Mouse (Mus musculus): Measurements from ENCODE around the gene Kndc1.

The Kndc1 gene

DNA sequence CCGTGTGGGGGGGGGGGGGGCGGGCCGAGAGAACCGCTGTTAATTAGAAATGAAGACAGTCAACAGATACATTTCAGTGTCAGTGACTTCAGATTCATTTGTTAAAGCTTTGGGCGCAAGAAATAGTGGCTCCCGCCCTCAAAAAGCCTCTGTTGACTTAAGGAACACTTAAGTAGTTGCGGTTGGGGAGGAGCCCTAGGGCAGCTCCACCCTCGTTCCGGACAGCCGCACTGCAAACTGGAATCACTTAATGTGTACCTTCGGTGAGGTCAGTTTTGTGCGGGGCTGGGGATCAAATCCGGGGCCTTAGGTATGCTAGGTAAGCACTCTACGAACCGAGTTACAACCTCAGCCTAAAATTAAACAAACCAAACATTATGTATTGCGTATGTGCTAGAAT is 56.6 kb downstream of the Kndc1 start:
- peak; percentile 29 for DNase-seq (ENCODE audit: low spot score)

DNA sequence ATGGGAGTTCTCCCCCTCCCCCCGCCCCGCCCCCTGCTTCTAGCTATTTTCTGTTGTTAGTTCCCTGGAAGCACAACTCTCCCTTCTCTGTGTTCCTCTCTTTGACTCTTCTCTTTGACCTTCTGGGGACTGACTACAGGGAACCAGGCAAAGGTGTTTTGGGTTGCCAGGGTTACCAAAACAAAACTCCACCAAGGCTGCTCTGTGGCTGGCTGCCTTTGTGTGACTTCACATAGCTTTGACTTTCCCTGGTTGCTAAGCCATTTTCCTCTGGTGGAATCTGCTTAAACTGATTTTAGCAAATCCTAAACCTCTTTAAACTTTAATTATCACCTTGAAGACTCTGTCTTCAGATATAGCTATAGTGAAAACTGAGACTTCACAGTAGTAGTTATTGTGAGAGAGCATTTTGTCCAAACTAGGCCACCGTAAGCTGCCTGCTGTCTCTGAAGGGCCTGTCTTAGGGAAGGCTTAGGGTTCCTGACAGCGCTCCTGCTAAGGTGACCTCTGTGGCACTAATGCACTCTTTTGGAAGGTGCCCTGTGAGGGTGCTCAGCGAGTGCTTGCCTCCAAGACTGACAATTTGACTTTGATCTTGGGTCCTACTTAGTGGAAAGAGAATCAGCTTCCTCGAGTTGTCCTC is 57.6 kb downstream of the Kndc1 start:
- no peak for DNase-seq (ENCODE audit: low spot score)

DNA sequence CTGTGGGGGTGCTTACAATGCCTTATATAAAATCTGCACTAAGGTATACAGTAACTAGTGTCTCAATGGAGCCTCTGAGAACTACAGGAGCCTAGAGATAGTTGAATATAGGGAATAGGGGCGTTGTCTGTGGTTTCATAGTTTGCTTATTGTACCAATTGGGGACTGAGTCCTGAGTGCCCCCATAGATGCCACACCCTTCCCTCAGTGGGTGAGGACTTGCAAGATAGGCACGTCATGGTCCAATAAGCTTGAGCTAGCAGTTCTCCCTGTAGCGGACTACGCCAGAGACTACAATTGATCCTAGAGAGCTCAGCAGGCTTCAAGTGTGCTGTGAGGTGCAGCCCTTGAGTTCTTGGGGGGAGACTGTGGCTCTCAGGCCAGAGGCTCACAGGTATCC is 61.0 kb downstream of the Kndc1 start:
- peak; percentile 29 for DNase-seq (ENCODE audit: low spot score)

DNA sequence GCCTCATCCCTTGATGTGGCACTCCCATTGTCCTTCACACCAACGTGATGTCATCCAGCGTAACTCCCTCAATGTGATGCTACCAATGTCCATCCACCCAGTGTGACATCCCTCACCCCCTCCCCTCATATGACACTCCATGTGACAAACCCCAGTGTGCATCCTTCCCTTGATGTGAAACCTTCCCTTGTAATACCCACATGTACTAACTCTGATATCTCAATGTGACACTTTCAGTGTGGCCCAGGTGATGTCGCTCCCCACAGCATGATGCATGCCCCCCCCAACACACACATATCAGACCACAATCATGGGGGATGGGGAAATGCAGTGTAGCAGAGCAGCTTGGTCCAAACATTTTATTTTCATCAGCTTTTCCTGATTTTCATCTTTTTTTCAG is 62.2 kb downstream of the Kndc1 start:
- no peak for DNase-seq (ENCODE audit: low spot score)

DNA sequence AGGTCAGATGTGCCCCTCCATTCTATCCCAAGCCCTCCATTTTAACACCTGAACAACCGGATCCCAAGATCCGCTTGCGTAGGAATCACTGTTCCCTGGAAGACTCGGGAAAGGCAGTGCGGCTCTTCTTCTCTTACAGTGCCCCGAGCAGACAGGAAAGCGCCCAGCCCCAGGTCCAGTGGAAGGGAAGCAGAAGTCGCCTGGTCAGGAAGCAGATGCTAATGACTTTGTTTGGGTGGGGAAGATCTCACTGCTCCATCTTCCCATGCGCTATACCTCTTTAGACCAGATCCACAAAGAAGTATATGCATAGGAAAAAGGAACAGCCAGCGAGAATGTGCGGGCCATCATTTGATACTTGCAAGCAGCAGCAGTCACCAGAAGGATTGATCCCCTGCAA is 62.9 kb downstream of the Kndc1 start:
- DNase-seq (ENCODE audit: low spot score) = no peak

DNA sequence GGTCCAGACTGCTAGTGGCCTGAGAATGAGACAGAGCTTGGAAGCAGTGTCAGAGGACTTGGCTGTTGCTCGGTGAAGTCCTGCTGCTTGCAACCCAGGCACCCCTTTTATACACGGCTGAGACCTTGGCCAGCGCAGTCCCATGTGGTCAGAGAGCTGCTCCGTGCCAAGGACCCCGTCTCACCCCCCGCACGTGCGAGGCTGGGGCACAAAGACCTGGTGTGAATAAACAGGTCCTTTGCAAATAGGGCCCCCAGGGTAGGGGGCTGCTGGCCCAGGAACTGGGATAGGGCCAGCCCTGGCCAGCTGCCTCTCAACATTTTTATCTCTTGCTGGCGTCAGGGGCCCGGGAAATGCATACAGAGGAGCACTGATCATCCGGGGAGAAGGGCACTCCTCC is 63.5 kb downstream of the Kndc1 start:
- DNase-seq (ENCODE audit: low spot score) = no peak

DNA sequence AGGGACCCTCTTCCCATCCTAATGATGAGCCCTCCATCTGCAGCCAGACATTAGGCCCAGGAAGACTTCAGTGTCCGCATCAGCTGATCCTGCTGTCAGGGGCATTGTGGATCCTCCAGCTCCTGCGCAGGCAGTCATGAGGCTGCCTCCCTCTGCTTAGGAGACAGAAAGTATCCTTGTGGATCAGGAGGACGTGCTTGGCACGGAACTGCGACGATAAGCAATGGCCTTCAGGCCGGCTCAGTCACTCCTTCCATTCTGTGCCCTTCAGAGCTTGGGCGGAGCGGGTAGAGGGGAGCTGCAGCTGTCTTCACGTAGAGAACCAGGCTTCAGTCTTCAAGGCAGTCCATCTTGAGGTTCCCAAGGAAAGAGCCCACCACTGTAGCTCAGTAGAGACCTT is 66.6 kb downstream of the Kndc1 start:
- DNase-seq (ENCODE audit: low spot score) = no peak

DNA sequence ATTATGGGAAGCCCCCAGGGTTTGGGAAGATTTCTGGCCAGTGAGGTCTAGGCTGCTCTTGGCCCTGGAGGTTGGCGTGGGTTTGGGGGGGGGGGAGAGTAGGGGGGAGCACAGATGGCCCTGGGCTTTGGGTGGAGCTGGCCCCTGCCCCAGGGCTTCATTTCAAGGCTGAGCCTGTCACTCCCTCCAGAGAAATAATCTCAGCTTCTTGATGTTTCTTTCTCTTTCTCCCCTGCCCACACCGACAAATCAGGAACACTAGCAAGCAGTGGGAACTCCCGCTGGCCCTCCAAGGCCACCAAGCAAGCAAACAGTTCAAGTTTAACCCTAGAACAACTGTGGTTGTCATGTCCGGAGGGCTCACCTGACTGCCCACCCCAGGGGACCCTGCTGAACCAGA is 69.3 kb downstream of the Kndc1 start:
- no peak for DNase-seq (ENCODE audit: low spot score)

DNA sequence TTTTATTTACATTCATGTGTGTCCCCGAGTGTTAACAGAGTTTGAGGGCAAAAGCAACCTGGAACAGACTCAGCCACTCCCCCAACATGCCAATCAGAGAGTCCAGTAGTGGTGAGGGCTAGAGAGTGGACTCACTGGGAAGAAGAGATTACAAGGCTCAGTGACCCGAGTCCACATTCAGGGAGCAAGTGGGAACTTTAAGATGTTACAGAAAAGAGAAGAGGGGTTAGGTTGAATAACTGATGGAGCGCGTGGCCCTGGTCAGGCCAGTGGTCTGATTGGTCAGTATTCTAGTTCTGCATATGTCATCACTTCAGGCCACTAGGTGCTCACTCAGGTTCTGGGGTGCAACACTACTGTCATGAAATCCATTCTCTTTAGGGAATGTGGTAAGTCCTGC is 72.7 kb downstream of the Kndc1 start:
- no peak for DNase-seq (ENCODE audit: low spot score)

DNA sequence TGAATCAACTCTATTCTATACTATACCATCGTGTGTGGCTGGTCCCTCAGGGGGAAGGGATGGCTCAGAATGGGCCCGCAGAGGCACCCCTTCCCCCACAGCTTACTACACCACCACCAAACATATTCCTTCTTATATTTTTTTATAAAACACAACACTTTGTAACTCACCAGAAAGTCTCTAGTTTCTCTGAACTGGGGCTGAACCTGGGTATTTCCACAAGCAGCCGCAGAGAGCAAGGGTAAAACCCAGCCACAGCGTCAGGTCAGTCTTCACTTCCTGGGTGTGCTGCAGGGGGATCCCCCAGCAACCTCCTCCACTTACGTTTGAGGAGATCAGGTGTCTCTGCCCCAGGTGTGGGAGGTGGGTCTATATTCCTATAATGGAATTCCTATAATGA is 73.9 kb downstream of the Kndc1 start:
- no peak for DNase-seq (ENCODE audit: low spot score)

DNA sequence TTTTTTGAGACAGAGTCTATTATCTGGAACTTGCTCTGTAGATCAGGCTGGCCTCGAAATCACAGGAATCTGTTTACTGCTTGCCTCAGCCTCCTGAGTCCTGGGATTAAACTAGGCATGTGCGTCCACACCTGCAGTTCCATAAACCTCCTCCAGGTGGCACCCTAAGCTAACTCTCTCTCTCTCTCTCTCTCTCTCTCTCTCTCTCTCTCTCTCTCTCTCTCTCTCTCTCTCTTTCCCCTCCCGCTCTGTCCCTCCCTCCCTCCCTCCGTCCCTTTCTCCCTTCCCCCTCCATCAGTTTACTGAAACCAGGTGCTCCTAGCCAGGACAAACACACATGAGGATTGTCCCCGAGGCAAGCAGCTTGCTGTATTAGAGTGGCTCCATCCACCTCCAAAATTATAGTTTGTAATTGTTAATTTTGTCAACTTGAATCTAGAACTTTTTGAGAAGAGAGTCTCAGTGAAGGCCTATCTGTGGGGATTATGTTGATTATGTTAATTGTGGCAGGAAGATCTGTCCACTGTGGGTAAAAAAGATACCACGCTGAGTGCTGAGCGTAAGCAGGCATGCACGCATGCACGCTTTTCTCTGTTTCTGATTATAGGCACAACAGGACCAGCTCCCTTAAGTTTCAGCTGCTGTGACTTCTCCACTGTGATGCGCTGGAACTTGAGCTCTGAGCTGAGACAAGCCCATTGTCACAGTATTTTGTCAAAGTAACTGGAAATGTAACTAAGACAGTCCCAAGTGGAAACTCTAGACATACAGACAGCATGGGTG is 75.0 kb downstream of the Kndc1 start:
- DNase-seq (ENCODE audit: low spot score) = peak; percentile 56

DNA sequence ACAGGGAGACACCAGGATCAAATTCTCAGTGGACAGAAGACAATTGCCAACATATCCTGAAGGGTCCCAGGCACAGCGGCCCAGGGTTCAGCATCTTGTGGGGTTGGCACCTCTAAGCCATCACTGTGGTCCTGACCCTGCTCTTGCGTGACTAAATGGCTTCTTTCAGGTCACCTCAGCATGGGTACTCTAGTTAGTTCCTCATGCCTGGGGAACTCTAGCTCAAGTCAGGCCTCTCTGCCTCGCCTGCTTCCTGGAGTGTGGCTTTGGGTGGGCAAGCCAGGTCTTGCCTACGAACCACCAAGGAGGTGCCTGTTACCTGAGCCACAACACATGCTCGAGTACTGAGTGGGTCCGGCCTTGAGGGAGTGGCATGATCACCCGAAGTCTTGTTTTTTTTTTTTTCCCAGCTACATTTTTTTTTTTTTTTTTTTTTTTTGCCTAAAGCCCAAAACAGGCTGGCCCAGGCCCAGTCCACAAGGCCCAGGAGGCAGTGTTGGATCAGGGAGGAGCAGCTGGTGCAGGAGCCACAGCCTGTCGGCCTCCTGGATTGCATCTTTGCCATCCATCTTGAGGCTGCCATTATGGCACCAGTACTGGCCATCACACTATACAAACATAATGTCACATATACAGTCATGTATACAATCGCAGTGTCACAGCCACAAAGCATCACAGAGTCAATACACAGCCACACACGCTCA is 75.9 kb downstream of the Kndc1 start:
- no peak for DNase-seq (ENCODE audit: low spot score)

DNA sequence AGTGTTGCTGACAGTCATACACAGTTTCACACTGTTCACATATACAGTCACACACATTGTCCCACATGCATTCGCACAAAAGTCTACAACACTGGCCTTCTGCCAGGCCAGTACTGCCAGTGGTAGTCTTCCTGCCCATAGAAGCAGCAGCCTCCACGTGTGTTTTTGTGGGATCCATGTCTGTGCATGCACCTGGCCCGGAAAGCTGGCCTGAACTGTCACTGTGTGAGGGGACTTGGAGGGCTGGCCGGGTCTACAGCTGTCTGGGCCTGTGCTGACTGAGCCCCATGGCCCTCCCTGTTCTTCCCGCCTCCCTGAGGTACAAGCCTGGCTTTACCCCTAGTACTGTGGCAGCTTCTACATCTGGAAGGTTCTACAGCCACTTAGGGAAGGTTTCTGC is 76.5 kb downstream of the Kndc1 start:
- DNase-seq (ENCODE audit: low spot score) = no peak

DNA sequence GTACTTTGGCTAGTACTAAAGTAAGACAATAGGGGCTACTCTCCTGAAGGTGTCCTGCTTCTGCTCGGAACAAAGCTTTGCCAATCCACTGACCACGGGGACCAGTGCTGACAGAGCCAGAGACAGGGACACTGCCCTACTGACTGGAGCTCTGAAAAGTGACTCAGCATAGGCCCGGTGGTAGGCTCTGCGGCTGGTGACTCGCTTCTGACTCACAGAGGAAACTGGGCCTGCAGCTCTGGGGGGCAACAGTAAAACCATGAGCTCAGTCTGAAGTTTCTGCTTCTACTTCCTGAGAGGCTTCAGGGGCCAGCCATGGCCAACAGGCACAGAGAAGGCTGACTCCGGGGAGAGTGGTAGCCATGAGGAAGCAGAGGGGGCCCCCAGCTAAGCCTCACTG is 76.9 kb downstream of the Kndc1 start:
- no peak for DNase-seq (ENCODE audit: low spot score)

DNA sequence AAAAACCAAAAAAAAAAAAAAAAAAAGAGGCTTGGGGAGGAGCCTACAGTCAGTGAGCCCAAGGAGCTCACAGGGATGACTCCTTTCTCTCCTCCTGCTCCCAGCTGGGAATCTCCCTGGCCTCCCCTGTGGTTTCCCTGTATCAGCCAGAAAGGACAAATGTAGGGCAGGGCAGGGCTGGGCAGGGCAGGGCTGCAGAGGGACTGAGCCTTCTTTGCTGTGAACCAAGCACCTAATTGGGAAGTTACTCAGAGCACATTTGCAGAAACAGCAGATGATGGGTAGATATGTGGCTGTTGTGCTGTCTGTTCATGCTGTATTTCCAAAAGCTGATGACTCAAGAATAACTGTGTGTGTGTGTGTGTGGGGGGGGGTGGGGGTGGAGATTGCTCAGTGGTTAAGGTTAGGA is 78.4 kb downstream of the Kndc1 start:
- no peak for DNase-seq (ENCODE audit: low spot score)

DNA sequence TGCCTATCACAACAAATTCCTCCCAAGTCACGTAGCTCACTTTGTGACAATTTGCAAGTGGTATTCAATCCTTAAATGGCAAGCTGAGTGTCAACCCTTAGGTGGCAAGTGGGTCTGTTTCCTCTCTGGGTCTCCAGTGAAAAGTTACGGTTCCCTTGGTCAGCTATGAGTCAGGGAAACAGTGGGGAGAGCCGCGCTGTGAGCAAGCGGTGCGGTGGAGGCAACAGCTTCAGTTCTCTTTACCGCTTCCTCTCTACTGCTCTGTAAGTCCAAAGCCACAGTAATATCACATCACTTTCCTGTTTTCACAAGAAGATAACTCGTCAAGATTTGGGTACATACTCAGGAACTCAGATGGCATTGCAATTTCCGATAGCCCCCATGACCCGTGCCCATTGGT is 79.8 kb downstream of the Kndc1 start:
- DNase-seq (ENCODE audit: low spot score) = no peak

DNA sequence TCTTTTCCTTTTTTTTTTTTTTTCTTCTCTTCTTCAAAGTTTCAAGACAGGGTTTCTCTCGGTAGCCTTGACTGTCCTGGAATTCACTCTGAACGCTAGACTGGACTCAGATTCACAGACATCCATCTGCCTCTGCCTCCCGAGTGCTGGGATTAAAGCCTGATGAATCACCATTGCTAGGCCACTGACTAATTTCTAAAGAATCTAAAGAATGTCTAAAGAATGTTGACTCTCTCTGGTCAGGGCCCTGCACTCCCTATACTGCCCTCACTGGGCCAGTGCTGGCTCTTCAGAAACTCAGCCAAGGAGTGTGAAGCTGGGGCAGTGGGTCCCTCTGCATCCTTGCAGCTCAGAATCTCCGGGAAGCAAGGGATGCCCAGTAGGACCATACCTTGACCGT is 81.0 kb downstream of the Kndc1 start:
- DNase-seq (ENCODE audit: low spot score) = no peak

DNA sequence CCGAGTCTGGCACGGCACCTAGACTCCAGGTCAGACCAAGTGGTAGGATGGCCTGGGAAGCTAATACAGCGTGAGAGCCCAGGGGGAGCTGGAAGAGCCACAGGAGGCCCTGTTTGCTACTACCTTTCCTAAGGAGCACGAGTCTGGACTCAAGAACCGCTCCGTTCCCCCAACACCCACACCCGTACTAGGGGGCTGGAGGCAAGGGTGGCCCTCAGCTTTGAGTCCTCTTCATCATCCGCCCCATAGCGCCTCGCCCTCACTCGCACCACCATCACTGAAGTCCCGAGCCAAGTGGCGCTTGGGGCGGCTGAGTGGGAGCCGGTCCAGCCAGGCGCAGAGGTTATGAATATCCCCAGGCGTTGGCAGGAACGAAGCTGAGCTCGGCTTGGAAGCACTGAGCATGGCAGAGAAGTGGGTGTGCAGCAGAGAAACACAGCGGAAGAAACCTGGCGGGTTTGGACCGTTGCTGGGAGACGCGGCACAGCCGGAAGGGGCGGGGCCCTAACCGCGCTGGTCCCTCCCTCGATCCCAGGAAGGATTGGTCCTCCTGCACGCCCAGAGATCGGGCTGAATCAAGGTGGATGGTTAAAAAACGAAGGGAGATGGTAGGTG is 83.9 kb downstream of the Kndc1 start, which contains the start of gene 6430531B16Rik:
TSS of gene 6430531B16Rik (minus strand) at position 478 of the 615 bp plus-strand sequence.
- DNase-seq (ENCODE audit: low spot score) = peak; percentile 43

DNA sequence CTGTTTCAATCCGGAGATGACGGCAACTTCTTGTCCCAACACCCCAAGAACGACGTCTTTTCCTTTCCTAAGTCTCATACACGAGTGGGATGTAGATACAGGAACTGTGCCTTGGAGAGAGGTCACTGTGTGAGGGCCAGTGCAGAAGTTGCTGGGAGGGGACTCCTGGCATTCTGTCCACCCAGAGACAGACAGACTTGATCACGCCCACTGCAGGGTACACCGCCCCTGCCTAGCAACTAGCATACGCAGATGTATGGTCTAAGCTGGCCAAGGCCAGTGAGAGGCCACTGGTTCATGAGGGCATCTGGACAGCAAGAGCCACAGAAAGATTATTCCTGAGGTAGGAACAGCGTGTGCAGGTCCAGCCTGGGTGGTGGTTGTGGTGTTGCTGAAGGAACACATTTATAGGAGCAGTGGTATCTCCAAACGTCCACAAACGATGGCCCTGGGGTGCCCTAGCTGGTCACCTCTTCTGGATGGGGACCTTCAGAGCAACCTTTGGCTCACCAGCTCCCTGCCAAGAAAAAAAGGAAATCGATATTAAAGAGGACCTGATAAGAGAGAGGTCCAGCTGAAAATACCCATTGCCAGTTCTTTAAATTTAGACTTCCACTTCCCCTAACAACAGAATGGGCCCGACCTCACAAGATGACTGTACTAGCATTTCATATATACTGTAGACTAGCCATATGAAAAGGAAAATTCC is 84.7 kb downstream of the Kndc1 start:
- no peak for DNase-seq (ENCODE audit: low spot score)

DNA sequence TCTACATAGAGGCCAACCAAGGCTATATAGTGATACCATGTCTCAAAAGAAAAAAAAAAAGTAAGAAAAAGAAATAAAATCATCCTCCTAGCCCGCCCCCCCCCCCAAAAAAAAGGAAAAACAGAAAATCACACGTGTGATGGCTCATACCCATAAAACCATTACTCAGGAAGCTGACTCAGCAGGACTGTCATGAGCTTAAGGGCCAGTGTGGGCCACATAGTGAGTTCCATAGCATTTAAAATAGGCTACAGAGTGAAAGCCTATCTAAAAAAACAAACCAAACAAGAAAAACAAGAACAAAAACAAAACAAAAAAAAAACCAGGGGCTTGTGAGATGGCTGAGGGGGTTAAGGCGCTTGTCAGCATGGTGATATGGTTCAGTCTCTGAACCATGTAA is 86.3 kb downstream of the Kndc1 start:
- no peak for DNase-seq (ENCODE audit: low spot score)

DNA sequence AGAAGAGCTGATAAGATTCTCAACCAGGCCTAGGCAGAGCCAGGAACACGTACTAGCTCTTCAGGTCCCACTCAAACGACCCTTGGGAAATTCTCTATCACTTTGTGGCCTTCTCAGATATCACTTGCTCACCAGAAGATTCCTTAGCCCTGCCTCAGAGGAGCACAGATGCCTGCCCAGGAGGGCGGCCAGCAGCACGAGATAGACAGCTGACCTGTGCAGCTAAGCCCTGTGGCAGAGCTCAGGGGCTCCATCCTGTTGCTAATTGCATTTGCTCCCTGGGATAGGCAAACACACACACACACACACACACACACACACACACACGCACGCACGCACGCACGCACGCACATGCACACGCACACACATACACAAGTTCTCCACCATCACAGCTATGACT is 87.6 kb downstream of the Kndc1 start:
- DNase-seq (ENCODE audit: low spot score) = no peak

DNA sequence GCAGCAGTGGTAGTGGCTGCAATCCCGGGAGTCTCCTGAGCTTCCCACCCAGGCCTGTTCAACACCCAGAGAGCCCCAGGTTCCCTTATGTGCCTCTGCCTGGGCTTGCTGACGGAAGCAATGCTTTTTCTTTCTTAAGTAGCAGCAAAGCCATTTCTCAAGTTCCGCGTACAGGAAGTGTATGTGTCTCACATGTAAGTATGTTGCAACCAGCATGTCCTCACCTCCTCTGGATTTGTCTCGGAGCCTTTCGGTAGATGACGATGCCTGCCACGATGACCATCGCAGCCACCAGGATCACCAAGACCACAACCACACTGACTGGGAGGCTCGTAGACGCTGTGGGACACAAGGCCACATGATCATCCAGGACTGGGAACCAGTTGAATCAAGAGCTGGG is 90.0 kb downstream of the Kndc1 start:
- no peak for DNase-seq (ENCODE audit: low spot score)
